Mouse (Mus musculus): ENCODE measurements around the gene Pygm.

Gene Pygm

GRCm38 (mm10) chr19:6386234-6386633 lies 2.0 kb downstream of the Pygm start:
- no peak for DNase-seq

- DNase-seq: no peak
Observed at GRCm38 (mm10) chr19:6388006-6388405, 3.8 kb downstream of the Pygm start.

DNA sequence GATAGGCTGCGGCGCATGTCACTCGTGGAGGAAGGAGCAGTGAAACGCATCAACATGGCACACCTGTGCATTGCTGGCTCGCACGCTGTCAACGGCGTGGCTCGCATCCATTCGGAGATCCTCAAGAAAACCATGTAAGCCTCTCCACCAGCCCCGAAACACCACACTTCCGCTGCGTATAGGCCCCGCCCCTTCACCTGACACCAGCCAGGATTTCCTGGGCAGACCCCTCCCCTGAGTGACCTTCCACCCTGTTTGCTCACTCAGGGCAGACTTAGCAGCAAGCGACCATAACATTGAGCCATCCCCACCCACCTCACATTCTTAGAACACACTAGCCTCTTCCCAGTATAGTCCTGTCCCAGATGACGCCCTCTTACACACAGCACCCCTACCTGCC lies 5.6 kb downstream of the Pygm start:
- peak in 1 of 2 experiments; percentile 65 for DNase-seq

- DNase-seq: no peak
Observed at GRCm38 (mm10) chr19:6390251-6390650, 6.1 kb downstream of the Pygm start.

GRCm38 (mm10) chr19:6392743-6393393 lies 8.7 kb downstream of the Pygm start:
- DNase-seq: no peak

- no peak for DNase-seq
Observed at GRCm38 (mm10) chr19:6393637-6394036, 9.4 kb downstream of the Pygm start.

DNA sequence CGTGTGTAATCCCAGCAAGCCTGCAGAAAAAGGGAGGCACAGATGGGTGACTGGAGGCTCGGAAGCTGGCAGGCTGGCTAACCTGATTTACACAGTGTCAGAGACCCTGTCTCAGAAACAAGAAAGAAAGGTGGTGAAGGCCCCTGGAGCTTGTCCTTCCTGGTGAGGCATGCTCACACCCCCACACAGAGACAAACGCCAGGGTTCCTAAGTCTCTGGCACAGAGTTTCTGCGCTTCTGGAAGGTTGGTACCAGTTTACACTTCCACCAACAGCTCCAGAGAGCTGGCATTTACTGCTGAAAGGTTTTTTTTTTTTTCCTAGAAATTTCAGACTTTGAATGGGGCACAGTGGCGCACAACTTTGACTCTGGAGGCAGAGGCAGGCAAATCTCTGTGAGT lies 12.0 kb downstream of the Pygm start:
- no peak for DNase-seq

GRCm38 (mm10) chr19:6397582-6398249 lies 13.5 kb downstream of the Pygm start:
- DNase-seq: peak in 1 of 2 experiments; percentile 41

DNA sequence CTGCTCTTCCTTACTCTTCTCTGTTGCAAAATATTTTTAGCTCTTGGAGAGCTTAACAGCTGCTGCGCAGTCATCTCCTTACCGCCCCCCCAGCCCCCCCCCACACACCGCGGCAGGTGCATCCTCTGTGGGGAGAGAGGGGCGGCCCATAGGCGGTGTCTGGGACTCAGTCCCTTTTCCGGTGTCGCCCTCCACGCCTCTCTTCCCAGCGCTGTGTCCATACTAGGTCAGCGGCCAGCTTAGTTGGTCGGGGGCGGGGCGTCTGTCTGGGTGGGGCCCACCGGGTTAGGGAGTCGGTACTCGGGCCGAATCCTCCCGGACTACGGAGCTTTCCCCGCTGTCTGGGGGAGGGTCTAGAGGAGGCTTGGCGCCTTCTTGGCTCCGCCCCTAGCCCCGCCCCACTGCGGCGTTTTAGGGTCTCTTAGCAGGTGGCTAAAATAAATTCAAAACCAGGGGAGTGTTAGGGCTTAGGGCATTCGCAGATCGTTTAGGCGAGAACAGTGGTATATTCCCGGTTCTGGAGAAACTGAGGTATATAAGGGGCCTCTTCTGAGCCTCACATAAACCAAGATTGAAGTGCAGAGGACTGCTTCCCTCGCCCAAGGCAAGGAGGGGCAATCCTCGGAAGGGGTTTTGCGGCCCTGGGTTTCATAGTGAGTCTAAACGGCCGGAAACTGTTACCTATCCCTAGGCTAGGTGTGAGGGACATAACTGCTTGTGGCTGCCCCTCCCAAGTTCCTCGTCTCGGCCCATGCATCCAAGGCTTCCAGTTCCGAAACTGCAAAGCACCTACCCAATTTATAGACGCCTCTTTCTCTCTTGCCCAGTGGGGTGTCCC lies 14.5 kb downstream of the Pygm start:
- DNase-seq: peak; percentile 83 to 88

DNA sequence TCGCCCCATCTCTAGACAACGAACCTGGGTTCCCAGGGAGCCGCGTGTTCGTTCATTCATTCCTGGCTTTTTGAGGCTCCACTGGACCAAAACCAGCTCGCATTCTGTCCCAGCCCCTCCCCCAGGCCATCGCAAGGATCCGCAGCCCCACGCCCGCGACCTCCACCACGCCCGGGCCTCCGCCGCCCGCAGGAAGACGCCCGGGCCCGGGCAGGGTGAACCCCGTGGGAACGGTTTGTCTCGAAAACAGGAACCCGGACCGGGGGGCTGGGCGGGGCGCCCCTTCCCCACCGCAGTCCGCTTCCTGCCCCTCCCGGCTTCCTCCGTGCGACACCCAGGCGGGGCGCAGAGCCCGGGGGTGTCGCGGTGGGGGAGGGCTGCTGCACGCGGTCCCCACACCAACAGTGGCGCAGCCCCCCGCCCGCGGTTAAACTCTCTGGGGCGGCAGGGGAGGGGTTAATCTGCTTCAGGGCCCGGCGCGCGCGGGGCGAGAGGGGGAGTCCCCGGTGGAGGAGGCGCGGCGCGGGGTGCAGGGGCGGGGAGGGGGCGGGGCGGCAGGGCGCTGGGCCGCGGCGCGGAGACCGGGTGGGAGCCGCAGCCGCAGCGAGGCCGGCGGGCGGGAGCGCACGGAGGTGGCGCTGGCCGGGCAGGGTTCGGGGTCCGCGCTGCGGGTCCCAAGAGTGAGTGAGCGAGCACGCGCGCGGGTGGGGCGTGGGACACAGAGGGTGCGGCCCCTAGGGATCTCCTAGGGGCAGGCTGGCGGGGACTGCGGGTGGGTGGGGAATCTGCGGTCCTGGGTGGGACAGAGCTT lies 15.3 kb downstream of the Pygm start, which contains the start of gene Rasgrp2:
Rasgrp2 (plus strand) TSS at position 56 of the 811 bp plus-strand sequence.
- DNase-seq: peak; percentile 96 to 97

GRCm38 (mm10) chr19:6400096-6401086 lies 16.2 kb downstream of the Pygm start:
- peak in 1 of 2 experiments; percentile 72 for DNase-seq

GRCm38 (mm10) chr19:6401131-6401815 lies 17.1 kb downstream of the Pygm start:
- peak; percentile 77 to 82 for DNase-seq

DNA sequence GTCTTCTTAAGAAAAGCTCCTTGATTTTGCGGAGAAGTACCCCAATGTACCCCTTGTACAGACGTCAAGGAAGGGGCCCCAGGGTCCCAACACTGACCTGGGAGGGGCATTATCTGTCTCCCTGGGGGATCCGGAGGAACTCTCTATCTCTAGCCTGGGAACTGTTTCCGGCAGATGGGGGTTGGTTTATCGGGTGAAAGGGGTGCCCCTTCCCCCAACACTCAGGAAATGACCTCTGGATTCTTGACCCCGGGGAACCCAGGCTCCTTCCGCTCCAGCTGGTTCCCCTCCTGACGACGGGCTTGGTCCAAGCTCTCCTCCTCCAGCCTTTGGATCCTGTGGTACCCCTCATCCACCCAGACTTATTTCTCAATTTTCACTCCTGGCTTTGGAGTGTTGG lies 17.8 kb downstream of the Pygm start:
- peak in 1 of 2 experiments; percentile 39 for DNase-seq

DNA sequence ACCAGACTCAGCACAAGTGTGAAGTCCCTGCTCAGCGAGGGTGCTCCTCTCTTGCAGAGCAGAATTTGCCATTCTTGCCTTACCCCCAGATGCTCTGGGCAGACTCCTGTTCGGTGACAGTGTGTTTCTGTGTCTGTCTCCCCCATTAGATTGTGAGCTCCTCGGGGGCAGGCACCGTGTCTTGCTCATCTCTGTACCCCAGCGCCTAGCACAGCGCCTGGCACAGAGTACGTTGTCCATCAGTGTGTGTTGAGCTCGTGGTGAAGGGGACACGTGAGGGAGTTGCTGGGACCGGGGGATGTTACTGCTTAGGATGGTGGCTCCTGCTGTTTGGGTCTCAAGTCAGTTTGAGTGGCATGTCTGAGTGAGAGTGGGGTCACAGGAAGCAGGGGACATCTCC lies 19.7 kb downstream of the Pygm start:
- no peak for DNase-seq

- DNase-seq: no peak
Observed at GRCm38 (mm10) chr19:6405433-6405832, 21.2 kb downstream of the Pygm start.

DNA sequence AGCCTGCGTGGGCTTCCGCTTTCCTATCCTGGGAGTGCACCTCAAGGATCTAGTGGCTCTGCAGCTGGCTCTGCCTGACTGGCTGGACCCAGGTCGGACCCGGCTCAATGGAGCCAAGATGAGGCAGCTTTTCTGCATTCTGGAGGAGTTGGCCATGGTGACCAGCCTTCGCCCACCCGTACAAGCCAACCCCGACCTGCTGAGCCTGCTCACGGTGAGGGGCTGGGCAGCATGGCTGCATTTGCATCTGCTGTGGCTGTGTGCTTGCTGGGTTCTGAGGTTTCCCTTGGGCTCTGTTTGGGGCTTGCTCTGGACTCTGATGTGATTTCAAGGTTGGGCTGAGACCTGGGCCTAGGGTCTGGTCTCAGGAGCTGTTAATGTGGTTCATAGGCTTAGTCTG lies 22.9 kb downstream of the Pygm start:
- no peak for DNase-seq

DNA sequence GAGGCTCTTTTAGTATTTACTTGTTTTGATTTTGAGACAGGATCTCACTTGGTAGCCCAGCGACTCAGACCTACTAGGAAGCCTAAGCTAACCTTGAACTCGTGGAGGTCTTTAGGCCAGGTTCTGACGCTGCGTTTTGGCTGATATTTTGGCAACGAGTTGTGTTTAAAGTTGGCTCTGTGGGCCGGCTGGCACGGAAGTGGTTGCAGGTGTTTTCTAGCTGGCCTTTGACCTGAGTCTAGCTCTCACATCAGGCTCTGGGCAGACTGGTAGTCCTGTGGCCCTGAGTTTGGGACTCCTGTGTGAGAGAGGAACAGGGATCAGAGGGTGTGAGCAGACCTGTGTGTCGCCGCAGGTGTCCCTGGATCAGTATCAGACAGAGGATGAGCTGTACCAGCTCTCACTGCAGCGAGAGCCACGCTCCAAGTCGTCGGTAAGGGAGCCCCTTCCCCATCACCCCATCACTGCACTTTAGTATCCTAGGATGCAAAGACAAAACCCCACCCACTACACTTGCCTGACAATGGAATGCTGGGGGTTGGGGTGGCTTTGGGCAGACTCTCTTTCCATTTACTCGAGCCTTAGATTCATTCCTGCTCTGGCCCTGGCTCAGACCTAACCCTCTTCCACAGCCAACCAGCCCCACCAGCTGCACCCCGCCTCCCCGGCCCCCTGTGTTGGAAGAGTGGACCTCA lies 23.8 kb downstream of the Pygm start:
- no peak for DNase-seq

DNA sequence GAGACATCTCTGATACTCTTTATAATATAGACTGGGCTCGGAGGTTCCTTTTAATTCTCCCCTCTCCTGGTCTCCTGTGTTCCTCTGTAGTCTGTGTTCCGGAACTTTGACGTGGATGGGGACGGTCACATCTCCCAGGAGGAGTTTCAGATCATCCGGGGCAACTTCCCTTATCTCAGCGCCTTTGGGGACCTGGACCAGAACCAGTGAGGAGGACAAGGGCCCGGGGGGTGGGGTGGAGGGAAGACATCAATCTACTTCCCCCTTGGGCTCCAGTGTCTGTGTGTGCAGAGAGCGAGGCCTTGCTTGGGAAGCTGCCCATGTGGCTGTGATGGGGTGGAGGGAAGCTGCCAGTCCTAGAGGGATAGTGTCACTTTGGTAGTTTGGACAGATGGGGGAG lies 24.6 kb downstream of the Pygm start:
- no peak for DNase-seq

DNA sequence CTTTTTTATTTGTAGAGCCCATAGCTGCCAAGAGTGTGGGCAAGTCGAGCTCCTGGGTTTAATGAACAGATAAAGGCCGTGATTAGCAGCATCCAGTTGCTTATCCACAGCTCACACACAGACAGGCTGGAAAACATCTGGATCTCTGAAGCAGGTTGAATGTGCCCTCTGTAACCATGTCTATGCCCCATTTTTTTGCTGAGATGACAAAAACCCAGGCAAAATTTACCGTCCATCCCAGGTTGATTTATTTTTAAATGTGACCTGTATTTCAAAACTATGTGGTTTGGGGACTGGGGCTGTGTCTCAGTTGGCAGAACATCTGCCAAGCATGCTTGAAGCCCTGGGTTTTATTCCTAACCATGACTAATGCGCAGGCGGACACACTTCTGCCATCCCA lies 25.0 kb downstream of the Pygm start:
- DNase-seq: no peak

GRCm38 (mm10) chr19:6409936-6410335 lies 25.7 kb downstream of the Pygm start:
- DNase-seq: no peak
